Mouse (Mus musculus) stomach, postnatal 0 days (tissue): ENCODE measurements at regions not wholly inside any gene's neighbourhood (a gene's known extent, or its start where the extent isn't known, plus 50 kb on each side); places are given as distances from the start of the nearest gene placed in this dataset.

ENCODE experiments used
- CTCF ChIP-seq: IDR thresholded peaks from 2 replicates; pipeline ENCODE4 v1.5.1; 2016; ENCODE audit warnings: antibody characterized with exemption, low read depth, mild to moderate bottlenecking, moderate library complexity
- EP300 ChIP-seq: optimal IDR thresholded peaks from 2 replicates; pipeline ENCODE3; 2016; ENCODE audit warnings: antibody characterized with exemption

GRCm38 (mm10) chr5:16999183-16999582 is 207.6 kb downstream of the Gm28710 start:
- TF ChIP-seq CTCF (no peak), EP300 (no peak)
